Mouse (Mus musculus): ENCODE results near the gene Nucb1. TPM values are rescaled to one million over a fixed set of nuclear protein-coding genes. Genes with fewer than 3 reads are reported as not detected.

The Nucb1 gene
- polyA plus RNA-seq, 1 experiment from 2014 or later, result 734 TPM

DNA sequence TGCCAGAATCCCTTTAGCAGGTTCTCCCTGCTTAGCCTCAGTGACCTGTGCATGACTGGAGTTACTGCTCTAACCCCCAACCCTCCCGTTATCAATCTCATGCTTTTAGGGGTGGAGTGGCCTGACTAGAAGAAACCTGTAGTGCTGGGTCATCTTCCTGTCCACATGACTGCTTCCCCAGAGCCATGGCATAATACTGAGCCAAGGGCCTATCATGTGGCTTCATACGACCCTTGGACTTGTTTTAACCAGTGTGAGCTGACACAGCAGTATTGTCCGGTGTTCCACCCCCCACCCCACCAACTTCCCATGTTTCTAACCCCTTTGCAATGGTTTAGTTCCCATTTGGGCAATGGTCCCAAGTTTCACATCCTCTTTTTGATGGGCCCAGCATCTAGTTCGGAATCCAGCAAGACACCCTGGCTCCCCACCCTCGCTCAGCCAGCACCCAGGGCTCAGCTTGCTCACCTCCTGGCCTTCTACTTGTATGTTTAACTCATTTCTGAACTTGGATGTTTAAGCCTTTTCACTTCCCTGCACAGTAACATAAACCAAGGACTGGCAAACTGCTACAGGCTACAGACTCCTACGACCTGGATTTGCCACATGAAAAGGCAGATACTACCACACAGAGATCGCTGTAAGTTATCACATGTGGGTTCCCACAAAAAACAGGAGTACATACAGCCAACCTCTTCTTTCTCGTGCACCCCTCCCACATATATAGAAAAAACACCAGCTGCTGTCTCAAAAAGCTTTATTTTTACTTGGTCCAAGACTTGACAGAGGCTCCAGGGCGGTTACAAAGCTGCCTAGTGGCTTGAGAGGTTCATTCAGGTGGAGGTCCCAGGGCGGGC lies 52.8 kb downstream of the Nucb1 start:
- Histone ChIP-seq H3K36me3 (ENCODE audit: inconsistent target) (peaks cover 10% of the 10 kb centered on the region; the same call in 1 of the 2 replicates), H3K79me2 (ENCODE audit: inconsistent target) (peaks cover 43% of the 10 kb centered on the region), H3K27ac (peak overlapping the region; percentile 96), H3K4me3 (ENCODE audit: inconsistent target) (peak overlapping the region; percentile 99)
- WGBS (ENCODE audit: missing documents), result 1% methylated on average over 7 of the region's 10 CpGs

DNA sequence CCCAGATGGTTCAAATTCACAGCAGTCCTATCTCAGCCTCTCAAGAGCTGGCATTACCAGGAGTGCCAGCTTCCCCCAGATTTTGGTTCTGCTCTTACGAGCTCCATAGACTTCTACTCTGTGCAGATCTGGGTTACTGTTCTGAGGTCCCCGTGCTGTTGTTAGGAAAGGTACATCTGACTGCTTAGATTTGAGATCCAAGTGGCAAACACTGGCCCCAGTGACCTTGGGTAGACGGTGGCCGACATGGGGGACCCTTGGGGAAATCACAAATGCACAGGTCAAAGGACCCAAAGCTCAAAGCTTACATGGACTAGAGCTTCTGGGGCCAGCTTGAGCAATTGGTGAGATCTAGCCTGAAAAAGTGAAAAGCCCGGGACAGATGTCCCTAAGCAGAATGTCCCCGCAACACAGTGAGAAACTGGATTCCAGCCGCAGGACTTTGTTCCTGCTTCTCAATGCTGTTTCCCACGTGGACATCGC lies 53.4 kb downstream of the Nucb1 start:
- H3K79me2 ChIP-seq (ENCODE audit: inconsistent target), result peaks cover 36% of the 10 kb centered on the region
- H3K36me3 ChIP-seq (ENCODE audit: inconsistent target), result peaks cover 3% of the 10 kb centered on the region; the same call in 1 of the 2 replicates
- H3K27ac ChIP-seq, result peak overlapping the region; percentile 96
- 42% methylated on average over 9 of the region's 9 CpGs for WGBS (ENCODE audit: missing documents)
- H3K4me3 ChIP-seq (ENCODE audit: inconsistent target), result peak overlapping the region; percentile 99

DNA sequence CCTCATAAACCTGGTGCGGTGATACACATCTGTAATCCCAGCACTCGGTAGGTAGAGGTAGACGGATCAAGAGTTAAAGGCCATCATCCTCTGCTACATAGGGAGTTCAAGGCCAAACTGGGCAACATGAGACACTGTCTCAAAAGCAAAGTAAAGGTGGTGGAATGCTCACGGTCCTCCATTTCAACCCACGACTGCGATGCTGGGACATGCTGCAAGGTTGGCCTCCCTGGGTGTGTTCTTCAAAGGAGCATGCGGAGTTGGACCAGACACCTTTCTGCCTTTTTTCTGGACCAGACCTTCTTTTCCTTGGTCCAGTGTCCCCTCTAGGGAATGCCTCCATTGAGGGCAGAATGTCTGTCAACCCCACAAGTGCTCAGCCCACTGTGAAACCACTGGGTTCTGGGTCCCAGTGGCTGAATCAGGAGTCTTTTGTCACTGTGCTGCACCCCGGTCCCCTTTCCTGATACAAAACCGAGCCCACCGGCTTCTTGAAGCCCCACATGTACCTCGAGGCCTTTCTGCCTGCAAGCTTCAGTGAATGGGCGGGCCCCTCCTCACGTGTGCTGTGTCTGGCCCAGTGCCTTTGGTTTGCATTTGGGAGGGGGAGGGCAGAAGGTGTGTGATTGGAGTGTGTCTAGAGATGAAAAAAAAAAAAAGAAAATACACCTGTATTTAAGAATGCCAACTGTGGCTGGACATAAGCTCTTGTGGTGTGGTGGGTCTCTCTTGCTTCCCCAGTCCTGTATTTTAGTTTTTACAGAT lies 54.1 kb downstream of the Nucb1 start:
- 83% methylated on average over 13 of the region's 13 CpGs for WGBS (ENCODE audit: missing documents)
- peak overlapping the region; percentile 99; the same call in 1 of the 2 replicates for H3K4me3 ChIP-seq (ENCODE audit: inconsistent target)
- H3K79me2 ChIP-seq (ENCODE audit: inconsistent target), result peaks cover 32% of the 10 kb centered on the region
- no peaks in the 10 kb centered on the region for H3K36me3 ChIP-seq (ENCODE audit: inconsistent target)
- H3K27ac ChIP-seq, result peak overlapping the region; percentile 96

DNA sequence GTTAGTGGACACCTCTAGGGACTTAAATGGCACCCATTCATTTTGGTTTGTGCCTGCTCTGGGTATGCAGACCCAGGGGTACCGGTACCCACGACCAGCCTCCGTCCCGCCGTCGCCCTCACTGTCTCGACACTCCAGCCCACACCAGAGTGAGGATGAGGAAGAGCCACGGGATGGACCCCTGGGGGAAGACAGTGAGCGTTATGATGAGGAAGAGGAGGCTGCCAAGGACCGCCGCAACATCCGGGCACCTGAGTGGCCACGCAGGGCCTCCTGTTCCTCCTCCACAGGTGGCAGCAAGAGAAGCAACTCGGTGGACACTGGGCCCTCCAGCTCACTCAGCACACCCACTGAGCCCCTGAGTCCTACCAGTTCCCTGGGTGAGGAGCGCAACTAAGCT lies 55.2 kb downstream of the Nucb1 start:
- no peak overlapping the region for H3K4me3 ChIP-seq (ENCODE audit: inconsistent target)
- no peaks in the 10 kb centered on the region for H3K36me3 ChIP-seq (ENCODE audit: inconsistent target)
- no peak overlapping the region for H3K27ac ChIP-seq
- H3K79me2 ChIP-seq (ENCODE audit: inconsistent target), result peaks cover 23% of the 10 kb centered on the region
- 93% methylated on average over 15 of the region's 15 CpGs for WGBS (ENCODE audit: missing documents)

DNA sequence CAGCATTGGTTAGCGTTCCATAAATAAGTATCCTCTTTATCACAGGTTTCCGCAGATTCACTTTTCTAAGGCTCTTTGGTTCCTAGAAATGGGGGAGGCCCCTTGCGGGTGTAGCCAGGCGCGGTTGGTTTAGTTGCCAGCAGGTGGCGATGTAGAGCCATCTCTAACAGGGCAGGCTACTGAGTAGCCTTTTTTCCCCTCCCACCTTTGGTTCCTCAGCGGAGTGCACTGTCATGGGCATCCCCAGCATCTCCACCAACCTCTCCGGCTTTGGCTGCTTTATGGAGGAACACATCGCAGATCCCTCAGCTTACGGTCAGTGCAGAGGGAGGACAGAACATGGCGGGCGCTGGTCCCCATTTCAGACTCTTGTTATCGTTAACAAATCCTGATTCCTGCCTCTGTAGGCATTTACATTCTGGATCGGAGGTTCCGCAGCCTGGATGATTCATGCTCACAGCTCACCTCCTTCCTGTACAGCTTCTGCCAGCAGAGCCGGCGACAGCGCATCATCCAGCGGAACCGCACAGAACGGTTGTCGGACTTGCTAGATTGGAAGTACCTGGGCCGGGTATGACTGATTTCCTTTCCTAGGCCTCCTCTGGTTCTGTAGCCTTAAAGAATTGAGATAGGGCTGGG lies 58.7 kb downstream of the Nucb1 start:
- Histone ChIP-seq H3K79me2 (ENCODE audit: inconsistent target) (no peaks in the 10 kb centered on the region), H3K36me3 (ENCODE audit: inconsistent target) (no peaks in the 10 kb centered on the region), H3K4me3 (ENCODE audit: inconsistent target) (no peak overlapping the region), H3K27ac (no peak overlapping the region)
- WGBS (ENCODE audit: missing documents), result 60% methylated on average over 21 of the region's 23 CpGs

DNA sequence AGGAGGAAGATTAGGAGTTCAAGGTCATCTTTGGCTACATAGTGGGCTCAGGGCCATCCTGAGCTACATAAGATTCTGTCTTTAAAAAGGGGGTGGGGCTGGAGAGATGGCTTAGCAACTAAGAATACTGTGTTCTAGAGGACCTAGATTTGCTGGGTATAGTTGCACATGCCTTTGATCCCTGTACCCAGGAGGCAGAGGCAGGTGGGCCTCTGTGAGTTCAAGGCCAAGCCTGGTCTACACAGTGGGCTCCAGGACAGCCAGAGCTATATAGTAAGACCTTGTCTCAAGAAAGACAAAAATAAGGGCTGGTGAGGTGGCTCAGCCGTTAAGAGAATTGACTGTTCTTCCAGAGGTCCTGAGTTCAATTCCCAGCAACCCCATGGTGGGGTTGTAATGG lies 60.2 kb downstream of the Nucb1 start:
- Histone ChIP-seq H3K27ac (no peak overlapping the region), H3K36me3 (ENCODE audit: inconsistent target) (no peaks in the 10 kb centered on the region), H3K4me3 (ENCODE audit: inconsistent target) (no peak overlapping the region), H3K79me2 (ENCODE audit: inconsistent target) (no peaks in the 10 kb centered on the region)
- WGBS (ENCODE audit: missing documents), result no CpG with 5 or more reads among the region's 1 CpGs

DNA sequence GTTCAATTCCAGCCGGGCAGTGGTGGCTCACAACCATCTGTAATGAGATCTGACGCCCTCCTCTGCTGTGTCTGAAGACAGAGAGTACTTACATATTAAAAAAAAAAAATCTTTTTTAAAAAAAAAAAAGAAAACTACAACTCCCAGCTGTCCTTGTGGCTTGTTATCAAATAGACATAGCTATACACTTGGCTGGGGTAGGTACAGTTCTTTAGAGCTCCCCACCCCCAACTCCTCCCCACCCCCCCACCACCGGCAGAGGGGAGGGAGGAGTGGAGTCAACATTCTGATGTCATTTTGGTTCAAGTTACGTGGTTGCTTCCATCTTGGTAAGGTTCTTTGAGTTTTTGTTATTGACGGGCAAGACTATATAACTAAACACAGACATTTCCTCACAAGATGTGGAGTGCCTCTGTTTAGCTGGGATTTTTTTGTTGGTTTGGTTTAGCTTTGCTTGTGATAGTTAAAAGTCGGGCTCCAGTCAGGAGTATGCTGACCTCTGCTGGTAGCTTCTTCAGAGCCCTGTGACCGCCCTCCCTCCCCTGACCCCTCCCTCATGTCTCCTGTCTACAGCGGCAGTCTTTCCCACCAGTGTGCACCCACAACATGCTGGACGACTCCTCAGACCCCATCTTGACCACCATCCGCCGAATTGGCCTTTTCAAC lies 62.7 kb downstream of the Nucb1 start:
- Histone ChIP-seq H3K4me3 (ENCODE audit: inconsistent target) (no peak overlapping the region), H3K27ac (no peak overlapping the region), H3K79me2 (ENCODE audit: inconsistent target) (no peaks in the 10 kb centered on the region), H3K36me3 (ENCODE audit: inconsistent target) (no peaks in the 10 kb centered on the region)
- WGBS (ENCODE audit: missing documents), result 68% methylated on average over 11 of the region's 11 CpGs

DNA sequence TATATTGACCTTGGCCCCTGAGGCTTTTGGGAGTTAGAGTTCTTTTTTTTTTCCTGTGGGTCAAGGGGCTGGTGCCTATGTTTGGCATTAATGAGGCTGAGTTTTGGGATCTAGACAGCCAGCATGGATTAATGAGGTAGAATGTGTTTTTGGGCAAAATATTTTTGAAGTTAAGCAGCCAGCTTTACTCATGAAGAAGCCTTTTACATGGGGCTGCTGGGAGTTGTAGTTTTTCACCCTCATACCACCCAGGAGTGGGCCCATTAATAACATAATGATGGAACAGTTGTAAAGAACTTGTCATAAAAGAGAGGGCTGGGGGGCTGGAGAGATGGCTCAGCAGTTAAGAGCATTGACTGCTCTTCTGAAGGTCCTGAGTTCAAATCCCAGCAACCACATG lies 63.6 kb downstream of the Nucb1 start:
- Histone ChIP-seq H3K27ac (no peak overlapping the region), H3K4me3 (ENCODE audit: inconsistent target) (no peak overlapping the region), H3K79me2 (ENCODE audit: inconsistent target) (no peaks in the 10 kb centered on the region), H3K36me3 (ENCODE audit: inconsistent target) (no peaks in the 10 kb centered on the region)

DNA sequence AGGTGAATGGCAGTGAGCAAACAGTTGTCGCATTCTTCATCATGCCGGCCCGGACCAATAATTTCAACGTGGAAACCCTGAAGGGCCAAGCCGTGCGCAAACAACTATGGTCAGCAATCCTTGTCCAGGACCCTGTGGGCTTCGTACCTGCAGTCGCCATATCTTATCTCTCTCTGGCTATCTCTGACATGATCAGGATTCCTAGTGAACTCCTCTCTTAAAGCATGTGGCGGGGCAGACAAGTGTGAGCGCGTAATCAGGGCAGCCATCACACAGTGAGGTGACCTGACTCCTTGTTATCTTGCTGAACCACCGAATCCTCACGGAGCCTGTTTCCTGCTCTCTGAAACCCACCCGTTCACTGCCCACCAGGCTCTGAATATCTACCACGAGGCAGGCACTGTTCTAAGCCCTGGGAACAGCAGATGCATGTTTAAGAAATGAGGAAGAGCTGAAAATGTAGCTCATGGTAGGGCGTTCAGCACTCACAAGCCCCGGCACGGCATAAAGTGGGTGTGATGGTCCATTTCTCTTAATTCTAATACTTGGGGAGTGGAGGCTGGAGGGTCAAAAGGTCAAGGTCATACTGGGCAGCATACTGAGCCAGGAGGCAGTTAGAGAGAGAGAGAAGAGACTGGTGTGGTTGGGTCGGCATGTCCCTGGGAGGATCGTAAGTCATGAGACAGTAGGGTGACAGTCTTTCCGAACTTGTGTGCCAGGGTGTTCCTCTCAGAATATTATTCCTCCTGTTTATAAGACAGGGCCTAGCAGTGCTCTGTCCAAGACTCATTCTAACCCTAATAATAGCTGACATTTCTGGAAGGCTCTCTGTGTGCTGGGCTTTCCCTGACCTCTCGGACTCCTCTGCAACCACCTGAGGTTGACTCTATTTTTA lies 66.4 kb downstream of the Nucb1 start:
- Histone ChIP-seq H3K79me2 (ENCODE audit: inconsistent target) (no peaks in the 10 kb centered on the region), H3K36me3 (ENCODE audit: inconsistent target) (no peaks in the 10 kb centered on the region), H3K27ac (no peak overlapping the region), H3K4me3 (ENCODE audit: inconsistent target) (no peak overlapping the region)
- 88% methylated on average over 22 of the region's 22 CpGs for WGBS (ENCODE audit: missing documents)

Other genes starting within 250 kb of the Nucb1 start
- gene Slc6a21, start 232.9 kb downstream of the Nucb1 start, polyA plus RNA-seq (2018), result not detected in 3 replicates
- 4.2 to 6.1 TPM (median 4.7 TPM) in 3 replicates for gene Trpm4, start 176.6 kb downstream of the Nucb1 start, polyA plus RNA-seq (2018)
- gene Hrc, start 175.1 kb downstream of the Nucb1 start, polyA plus RNA-seq (2018), result not detected in 3 replicates
- gene Ppfia3, start 143.4 kb downstream of the Nucb1 start, polyA plus RNA-seq (2018), result 0.27 to 0.75 TPM in 2 of 3 replicates, not detected in the other
- gene Lin7b, start 139.8 kb downstream of the Nucb1 start, polyA plus RNA-seq (2018), result 0.50 TPM in 1 of 3 replicates, not detected in the others
- gene Snrnp70, start 114.7 kb downstream of the Nucb1 start, polyA plus RNA-seq (2018), result 174 to 235 TPM (median 186 TPM) in 3 replicates
- gene Kcna7, start 104.8 kb downstream of the Nucb1 start, polyA plus RNA-seq (2018), result not detected in 3 replicates
- not detected in 3 replicates for gene Ntf5, start 96.7 kb downstream of the Nucb1 start, polyA plus RNA-seq (2018)
- not detected in 3 replicates for gene Lhb, start 89.6 kb downstream of the Nucb1 start, polyA plus RNA-seq (2018)
- 7.1 to 9.5 TPM (median 7.3 TPM) in 3 replicates for gene Gys1, start 75.6 kb downstream of the Nucb1 start, polyA plus RNA-seq (2018)
- gene Ruvbl2, start 72.3 kb downstream of the Nucb1 start, polyA plus RNA-seq (2018), result 14.9 to 41.5 TPM (median 18.7 TPM) in 3 replicates
- gene Ftl1, start 50.5 kb downstream of the Nucb1 start, polyA plus RNA-seq (2018), result 15,351 to 37,573 TPM (median 32,957 TPM) in 3 replicates
- 72.6 to 246 TPM (median 245 TPM) in 3 replicates for gene Bax, start 43.5 kb downstream of the Nucb1 start, polyA plus RNA-seq (2018)
- not detected in 3 replicates for gene Tulp2, start 28.5 kb downstream of the Nucb1 start, polyA plus RNA-seq (2018)
- gene Gm45808, start 23.6 kb downstream of the Nucb1 start, polyA plus RNA-seq (2018), result not detected in 3 replicates
- 12.5 to 24.6 TPM (median 12.8 TPM) in 3 replicates for gene Dhdh, start 21.6 kb downstream of the Nucb1 start, polyA plus RNA-seq (2018)
- 21.4 to 32.3 TPM (median 27.6 TPM) in 3 replicates for gene Ppp1r15a, start 15.9 kb upstream of the Nucb1 start, polyA plus RNA-seq (2018)
- 0.04 to 1.5 TPM (median 0.68 TPM) in 3 replicates for gene Plekha4, start 15.9 kb upstream of the Nucb1 start, polyA plus RNA-seq (2018)
- gene Hsd17b14, start 44.5 kb upstream of the Nucb1 start, polyA plus RNA-seq (2018), result 0.78 to 5.8 TPM (median 1.3 TPM) in 3 replicates
- gene Bcat2, start 59.7 kb upstream of the Nucb1 start, polyA plus RNA-seq (2018), result 31.4 to 52.8 TPM (median 38.5 TPM) in 3 replicates
- not detected in 3 replicates for gene Fgf21, start 105.1 kb upstream of the Nucb1 start, polyA plus RNA-seq (2018)
- gene Fut1, start 106.9 kb upstream of the Nucb1 start, polyA plus RNA-seq (2018), result not detected in 3 replicates
- not detected in 3 replicates for gene Izumo1, start 111.4 kb upstream of the Nucb1 start, polyA plus RNA-seq (2018)
- gene Rasip1, start 117.1 kb upstream of the Nucb1 start, polyA plus RNA-seq (2018), result 0.04 to 0.08 TPM (median 0.07 TPM) in 3 replicates
- gene Mamstr, start 129.6 kb upstream of the Nucb1 start, polyA plus RNA-seq (2018), result not detected in 3 replicates
- not detected in 3 replicates for gene Fut2, start 156.0 kb upstream of the Nucb1 start, polyA plus RNA-seq (2018)
- not detected in 3 replicates for gene Ntn5, start 173.6 kb upstream of the Nucb1 start, polyA plus RNA-seq (2018)
- gene Sec1, start 184.0 kb upstream of the Nucb1 start, polyA plus RNA-seq (2018), result not detected in 3 replicates
- gene Car11, start 189.4 kb upstream of the Nucb1 start, polyA plus RNA-seq (2018), result 0.56 TPM in 1 of 3 replicates, not detected in the others
- 11.3 to 58.2 TPM (median 52.9 TPM) in 3 replicates for gene Dbp, start 194.7 kb upstream of the Nucb1 start, polyA plus RNA-seq (2018)
- 290 to 1,003 TPM (median 791 TPM) in 3 replicates for gene Rpl18, start 205.1 kb upstream of the Nucb1 start, polyA plus RNA-seq (2018)
- 47.1 to 55.5 TPM (median 51.5 TPM) in 3 replicates for gene Sphk2, start 207.6 kb upstream of the Nucb1 start, polyA plus RNA-seq (2018)
- gene Fam83e, start 210.8 kb upstream of the Nucb1 start, polyA plus RNA-seq (2018), result not detected in 3 replicates
- gene Spaca4, start 215.4 kb upstream of the Nucb1 start, polyA plus RNA-seq (2018), result not detected in 3 replicates

Data from macrophage (primary cell).